Mouse (Mus musculus) brain, adult 2 months (tissue): ENCODE results near the gene Ints12.
A peak's percentile ranks its signal among the peaks of the same experiment; 100 is the strongest.

Source experiments
- DNase-seq: peaks from one replicate; pipeline ENCODE4 v3.0.0; 2011; ENCODE audit warnings: low read depth, low spot score

Ints12 gene

GRCm38 (mm10) chr3:133144511-133145147, 53.0 kb downstream of the Ints12 start:
- no peak for DNase-seq

DNA sequence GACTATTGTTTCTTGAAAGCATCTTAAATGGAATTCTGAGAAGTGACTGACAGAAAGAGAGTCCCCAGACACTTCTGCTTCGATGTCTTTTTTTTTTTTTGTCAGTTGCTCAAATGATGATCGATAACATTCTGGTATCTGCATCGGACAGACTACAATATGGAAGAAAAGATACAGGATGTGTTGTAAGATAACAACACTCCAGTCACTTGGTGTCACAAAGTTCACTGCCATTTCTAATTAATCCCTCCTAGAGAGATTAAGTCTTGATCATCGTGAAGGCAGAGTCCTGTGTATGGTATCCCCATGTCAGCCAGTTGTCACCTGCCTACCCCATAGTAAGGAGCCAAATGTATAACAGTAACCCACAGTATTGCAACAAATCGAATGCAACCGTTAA, 60.0 kb downstream of the Ints12 start:
- DNase-seq = no peak

GRCm38 (mm10) chr3:133152831-133153230, 61.2 kb downstream of the Ints12 start:
- DNase-seq = no peak

- DNase-seq = no peak
Measured at GRCm38 (mm10) chr3:133153629-133154028, 62.0 kb downstream of the Ints12 start.

DNA sequence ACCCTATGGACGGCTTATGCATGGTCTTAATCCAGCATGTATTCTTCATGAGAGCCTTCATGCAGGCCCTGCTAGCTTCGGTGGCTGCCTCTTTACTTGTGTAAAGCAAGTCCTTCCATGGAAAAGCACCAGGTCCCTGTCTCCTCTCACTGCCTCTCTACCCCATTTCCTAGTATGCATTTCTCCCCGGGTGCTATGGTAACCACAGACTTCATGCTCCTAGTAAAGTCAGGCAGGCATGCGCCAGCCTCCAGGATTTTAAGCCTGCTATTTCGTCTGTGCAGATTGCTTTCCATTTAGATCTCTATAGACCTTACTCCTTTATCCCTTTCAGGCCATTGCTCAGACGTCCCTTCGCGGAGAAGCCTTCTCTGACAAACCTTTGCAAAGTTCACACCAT, 63.0 kb downstream of the Ints12 start:
- peak; percentile 74 for DNase-seq

GRCm38 (mm10) chr3:133158260-133158659, 66.6 kb downstream of the Ints12 start:
- DNase-seq = peak; percentile 49
